Mouse (Mus musculus) lung, embryonic 16.5 days (tissue): ENCODE results near the gene Lmna. TPM values are rescaled to one million over a fixed set of nuclear protein-coding genes. Genes with fewer than 3 reads are reported as not detected.

Source experiments
- ATAC-seq: fragments of 200-750 bp; cut with Nextera tagmentation; 2 replicates; pipeline ENCODE4 v1.8.0; 2017; ENCODE audit warnings: low read depth, mild to moderate bottlenecking, moderate library complexity
- H3K27ac ChIP-seq: fragments of 300-500 bp; sonication (generic); 2 replicates; pipeline ENCODE4 v1.5.1; 2014; ENCODE audit warnings: mild to moderate bottlenecking, control low read depth, low read length
- H3K27me3 ChIP-seq: fragments of 300-500 bp; sonication (generic); 2 replicates; pipeline ENCODE4 v1.6.1; 2014; ENCODE audit warnings: low read depth, low read length, mixed read lengths; ENCODE audit not compliant: control insufficient read depth, insufficient read depth
- H3K36me3 ChIP-seq: fragments of 300-500 bp; sonication (generic); 2 replicates; pipeline ENCODE4 v1.6.1; 2014; ENCODE audit warnings: low read length; ENCODE audit not compliant: control insufficient read depth, insufficient read depth
- H3K4me1 ChIP-seq: fragments of 300-500 bp; sonication (generic); replicated peaks from 2 replicates; pipeline ENCODE4 v1.6.1; 2014; ENCODE audit warnings: low read length, mixed read lengths; ENCODE audit not compliant: control insufficient read depth, insufficient read depth
- H3K4me2 ChIP-seq: fragments of 300-500 bp; sonication (generic); 2 replicates; pipeline ENCODE4 v1.6.1; 2014; ENCODE audit warnings: low read depth, low read length, control low read depth
- H3K4me3 ChIP-seq: fragments of 300-500 bp; sonication (generic); 2 replicates; pipeline ENCODE4 v1.5.1; 2014; ENCODE audit warnings: mild to moderate bottlenecking, low read length, control low read depth
- H3K9ac ChIP-seq: fragments of 300-500 bp; sonication (generic); 2 replicates; pipeline ENCODE4 v1.6.1; 2014; ENCODE audit warnings: low read length, control low read depth
- H3K9me3 ChIP-seq: fragments of 300-500 bp; sonication (generic); 2 replicates; pipeline ENCODE4 v1.6.1; 2016; ENCODE audit warnings: low read length; ENCODE audit not compliant: control insufficient read depth
- WGBS: fragments of 180-500 bp; shearing (Covaris S2); extraction: QIAGEN DNeasy Blood & Tissue Kit; methylation state at CpG from one replicate; pipeline ENCODE4 v1.1.7; 2014; 5-methylcytosine and 5-hydroxymethylcytosine counted together
- polyA plus RNA-seq: library from polyadenylated mRNA; unstranded; fragments of >200 nt; fragmentation: Nextera tagmentation; extraction: Ambion mirVana; gene quantifications from 2 replicates; pipeline ENCODE4 v1.2.1, GENCODE M21; 2015

The Lmna gene
- polyA plus RNA-seq, 1 experiment from 2014 or later: 150 TPM

DNA sequence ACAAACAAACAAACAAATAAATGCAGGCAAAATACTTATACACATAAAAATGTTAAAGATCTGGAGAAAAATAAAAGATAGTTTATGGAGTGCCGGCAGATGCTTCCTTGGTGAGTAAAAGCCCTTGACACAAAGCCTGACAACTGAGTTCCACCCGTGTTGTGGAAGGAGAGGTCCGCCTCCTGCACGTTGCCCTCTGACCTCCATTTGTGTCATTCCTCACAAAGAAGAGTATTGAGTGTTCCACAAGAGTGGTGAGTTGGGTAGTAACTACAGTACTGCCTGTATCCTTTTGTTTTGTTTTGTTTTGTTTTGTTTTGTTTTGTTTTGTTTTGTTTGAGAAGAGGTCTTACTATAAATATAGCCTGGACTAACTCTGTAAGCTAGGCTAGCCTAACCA, 10.2 kb downstream of the Lmna start:
- Histone ChIP-seq H3K4me2 (no peak overlapping the region), H3K9ac (no peak overlapping the region), H3K4me3 (no peak overlapping the region), H3K4me1 (peaks cover 33% of the 10 kb centered on the region), H3K27me3 (no peaks in the 10 kb centered on the region), H3K36me3 (no peaks in the 10 kb centered on the region), H3K27ac (no peak overlapping the region), H3K9me3 (no peaks in the 10 kb centered on the region)
- WGBS: 77% methylated on average over 4 of the region's 4 CpGs
- no peak for ATAC-seq

DNA sequence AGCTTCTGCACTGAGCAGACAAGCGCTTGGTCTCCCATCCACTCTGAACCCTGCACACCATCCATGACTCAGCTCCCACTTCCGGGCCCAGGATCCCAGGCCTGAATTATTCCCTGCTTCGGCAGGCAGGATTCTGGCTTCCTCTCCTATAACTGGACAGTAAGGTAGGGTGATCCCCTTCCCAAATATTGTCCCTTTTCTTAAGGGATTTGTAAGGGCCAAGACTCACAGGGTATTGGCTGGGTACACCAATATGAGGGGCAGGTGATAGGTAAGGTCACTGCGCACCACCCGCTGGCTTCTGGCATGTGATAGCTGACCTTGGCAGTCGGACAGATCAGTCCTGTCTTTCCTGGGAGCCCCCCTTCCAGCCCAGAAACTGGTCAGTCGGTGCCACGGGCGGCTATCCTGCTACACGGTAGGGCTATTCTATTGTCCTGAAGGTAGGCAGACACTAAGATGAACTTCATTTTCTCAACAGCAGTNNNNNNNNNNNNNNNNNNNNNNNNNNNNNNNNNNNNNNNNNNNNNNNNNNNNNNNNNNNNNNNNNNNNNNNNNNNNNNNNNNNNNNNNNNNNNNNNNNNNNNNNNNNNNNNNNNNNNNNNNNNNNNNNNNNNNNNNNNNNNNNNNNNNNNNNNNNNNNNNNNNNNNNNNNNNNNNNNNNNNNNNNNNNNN, 13.9 kb downstream of the Lmna start:
- no peaks in the 10 kb centered on the region for H3K27me3 ChIP-seq
- ATAC-seq: no peak
- peaks cover 24% of the 10 kb centered on the region for H3K4me1 ChIP-seq
- WGBS: 74% methylated on average over 10 of the region's 10 CpGs
- no peak overlapping the region for H3K9ac ChIP-seq
- H3K4me3 ChIP-seq: no peak overlapping the region
- no peaks in the 10 kb centered on the region for H3K9me3 ChIP-seq
- H3K4me2 ChIP-seq: no peak overlapping the region
- H3K36me3 ChIP-seq: no peaks in the 10 kb centered on the region
- no peak overlapping the region for H3K27ac ChIP-seq

DNA sequence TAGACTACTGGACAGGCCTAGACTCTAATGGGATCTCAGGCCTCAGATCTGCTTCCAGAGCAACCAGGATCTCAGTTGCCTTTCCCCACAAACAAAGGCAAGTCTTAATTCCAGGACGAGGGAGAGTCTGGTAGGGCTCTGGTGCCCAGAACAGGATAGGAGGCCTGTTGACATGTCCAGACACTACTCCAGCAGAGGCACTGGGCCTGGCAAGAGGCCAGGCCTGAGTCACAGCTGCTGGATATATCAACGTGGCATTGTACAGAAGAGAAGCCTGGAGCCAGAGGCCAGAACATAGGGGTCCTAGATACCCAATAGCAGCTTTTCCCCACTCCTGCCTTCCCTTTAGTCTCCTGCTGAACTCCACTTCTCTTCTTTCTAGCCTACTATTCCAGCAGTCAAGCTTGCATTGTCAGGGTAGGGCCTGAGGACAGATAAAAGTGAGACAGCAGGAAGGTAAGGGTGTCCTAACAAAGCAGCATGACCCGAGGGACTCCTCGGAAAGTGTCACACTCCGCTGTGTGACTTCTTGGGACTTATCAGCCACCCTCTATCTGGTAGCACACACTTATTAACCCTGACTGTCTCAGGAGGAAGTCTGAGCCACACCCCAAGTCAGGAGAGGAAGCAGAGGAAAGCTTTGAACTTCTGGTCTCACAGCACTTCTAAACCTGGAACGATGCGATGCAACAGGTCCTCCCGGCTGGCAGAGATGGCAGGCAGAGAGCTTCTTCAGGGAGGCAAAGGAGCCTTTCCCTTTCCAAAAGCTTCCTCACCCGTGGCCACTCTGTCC, 14.7 kb downstream of the Lmna start:
- no peaks in the 10 kb centered on the region for H3K36me3 ChIP-seq
- H3K9ac ChIP-seq: no peak overlapping the region
- no peaks in the 10 kb centered on the region for H3K27me3 ChIP-seq
- no peak for ATAC-seq
- 38% methylated on average over 9 of the region's 9 CpGs for WGBS
- no peak overlapping the region for H3K4me2 ChIP-seq
- H3K4me3 ChIP-seq: no peak overlapping the region
- no peaks in the 10 kb centered on the region for H3K9me3 ChIP-seq
- H3K27ac ChIP-seq: peak overlapping the region; percentile 58
- peaks cover 28% of the 10 kb centered on the region for H3K4me1 ChIP-seq

DNA sequence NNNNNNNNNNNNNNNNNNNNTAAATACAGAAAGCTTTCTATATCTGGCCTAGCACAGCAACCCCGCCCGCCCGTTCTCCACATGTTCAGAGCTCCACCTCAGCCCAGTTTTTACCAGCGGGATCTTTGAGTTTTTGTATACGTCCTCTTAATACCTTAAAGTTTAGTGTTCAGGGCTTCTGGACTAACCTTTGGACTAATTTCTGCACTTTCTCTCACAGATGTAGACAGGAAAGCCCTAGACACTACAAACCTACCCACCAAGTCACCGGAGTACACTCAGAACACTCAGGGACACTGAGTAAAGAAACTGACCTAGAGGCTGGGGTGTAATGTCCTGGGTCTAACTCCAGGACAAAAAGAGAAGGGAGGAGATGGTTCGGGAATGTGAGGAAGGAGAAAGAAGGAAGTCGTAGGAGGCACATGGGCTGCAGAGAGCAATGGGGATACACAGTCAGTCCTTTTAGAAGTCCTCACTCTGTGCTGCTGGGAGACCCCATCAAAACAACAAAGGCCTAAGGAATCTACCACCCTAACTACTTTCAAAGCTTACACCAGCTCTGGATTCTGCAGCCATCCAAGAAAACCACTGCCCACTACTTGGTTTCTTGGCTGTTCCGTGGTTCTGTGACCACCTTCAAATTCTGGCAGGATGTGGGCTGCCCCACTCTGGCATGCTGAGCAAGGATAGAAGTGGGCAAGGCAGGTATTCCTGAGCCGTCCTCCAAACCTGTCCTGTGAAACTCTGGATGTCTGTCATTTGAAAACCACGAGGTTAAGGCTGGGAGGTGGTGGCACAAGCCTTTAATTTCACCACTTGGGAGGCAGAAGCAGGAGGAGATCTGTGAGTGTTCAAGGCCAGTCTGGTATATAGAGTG, 15.8 kb downstream of the Lmna start:
- Histone ChIP-seq H3K4me1 (peaks cover 30% of the 10 kb centered on the region), H3K4me2 (peak overlapping the region; percentile 80; the same call in 1 of the 2 replicates), H3K9ac (peak overlapping the region; percentile 75; the same call in 1 of the 2 replicates), H3K9me3 (no peaks in the 10 kb centered on the region), H3K4me3 (no peak overlapping the region), H3K27ac (peak overlapping the region; percentile 92), H3K36me3 (no peaks in the 10 kb centered on the region), H3K27me3 (no peaks in the 10 kb centered on the region)
- WGBS: 67% methylated on average over 11 of the region's 11 CpGs
- no peak for ATAC-seq

DNA sequence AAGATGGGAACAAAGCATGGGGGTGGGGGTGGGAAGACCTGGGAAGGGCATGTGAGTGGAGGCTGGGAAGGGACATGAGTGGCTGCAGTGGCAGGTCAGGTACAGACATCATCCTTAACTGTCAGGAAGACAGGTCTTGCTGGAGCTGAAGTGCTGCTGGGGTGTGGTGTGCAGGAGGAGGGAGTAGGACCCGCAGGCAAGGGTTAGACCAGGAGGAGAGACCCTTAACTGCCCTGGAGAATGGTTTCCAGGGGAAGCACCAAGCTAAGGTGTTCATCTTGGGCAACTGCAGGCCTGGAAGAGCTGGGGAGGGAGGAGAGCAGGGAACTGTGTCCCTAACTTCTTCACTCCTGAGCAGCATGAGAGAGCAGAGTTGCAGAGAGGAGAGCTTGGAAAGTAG, 22.4 kb downstream of the Lmna start:
- Histone ChIP-seq H3K36me3 (peaks cover 22% of the 10 kb centered on the region), H3K4me1 (peaks cover 16% of the 10 kb centered on the region), H3K4me2 (no peak overlapping the region), H3K27ac (no peak overlapping the region), H3K4me3 (no peak overlapping the region), H3K9ac (no peak overlapping the region), H3K27me3 (peaks cover 19% of the 10 kb centered on the region; the same call in 1 of the 2 replicates), H3K9me3 (no peaks in the 10 kb centered on the region)
- 53% methylated on average over 1 of the region's 1 CpGs for WGBS
- ATAC-seq: no peak

DNA sequence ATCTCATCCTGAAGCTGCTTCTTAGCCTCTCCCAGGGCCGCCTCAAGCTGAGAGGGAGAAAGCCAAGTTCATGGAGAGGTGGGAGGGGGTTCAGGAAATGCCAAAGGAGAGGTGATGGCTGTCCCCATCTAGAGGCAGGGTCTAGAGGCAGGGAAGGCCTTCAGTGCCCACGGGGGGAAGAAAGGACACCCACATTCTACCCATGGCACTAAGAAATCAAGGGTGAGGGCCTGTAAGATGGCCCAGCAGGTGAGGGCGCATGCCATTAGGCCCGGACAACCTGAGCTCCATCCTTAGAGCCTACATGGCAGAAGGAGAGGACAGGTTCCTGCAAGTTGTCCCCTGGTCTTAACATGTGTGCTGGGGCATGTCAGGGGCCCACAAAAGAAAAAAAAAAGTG, 22.9 kb downstream of the Lmna start:
- ATAC-seq: no peak
- no peak overlapping the region for H3K4me2 ChIP-seq
- no peak overlapping the region for H3K9ac ChIP-seq
- no peak overlapping the region for H3K27ac ChIP-seq
- H3K9me3 ChIP-seq: no peaks in the 10 kb centered on the region
- peaks cover 22% of the 10 kb centered on the region for H3K36me3 ChIP-seq
- peaks cover 13% of the 10 kb centered on the region for H3K4me1 ChIP-seq
- 75% methylated on average over 4 of the region's 4 CpGs for WGBS
- no peak overlapping the region for H3K4me3 ChIP-seq
- peaks cover 19% of the 10 kb centered on the region; the same call in 1 of the 2 replicates for H3K27me3 ChIP-seq

DNA sequence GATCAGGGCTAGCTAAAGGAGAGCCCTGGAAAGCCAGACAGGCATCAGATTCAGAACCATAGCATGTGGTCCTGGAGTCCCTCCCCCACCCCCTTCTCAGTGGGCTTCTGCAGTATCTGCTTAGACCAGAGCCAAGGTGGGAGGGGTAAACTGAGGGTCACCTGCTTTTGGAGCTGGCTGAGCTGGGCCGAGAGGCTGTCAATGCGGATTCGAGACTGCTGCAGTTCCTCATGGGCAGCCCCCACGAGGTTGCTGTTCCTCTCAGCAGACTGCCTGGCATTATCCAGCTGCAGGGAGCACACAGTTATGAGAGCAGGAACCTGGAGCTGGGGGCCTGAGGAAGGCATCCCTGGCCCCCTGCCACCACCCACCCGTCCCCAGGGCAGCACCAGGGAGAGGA, 23.7 kb downstream of the Lmna start:
- H3K36me3 ChIP-seq: peaks cover 22% of the 10 kb centered on the region
- H3K27ac ChIP-seq: no peak overlapping the region
- ATAC-seq: no peak
- H3K9me3 ChIP-seq: no peaks in the 10 kb centered on the region
- H3K9ac ChIP-seq: no peak overlapping the region
- no peak overlapping the region for H3K4me2 ChIP-seq
- H3K4me3 ChIP-seq: no peak overlapping the region
- WGBS: 76% methylated on average over 5 of the region's 5 CpGs
- H3K27me3 ChIP-seq: peaks cover 19% of the 10 kb centered on the region; the same call in 1 of the 2 replicates
- H3K4me1 ChIP-seq: peaks cover 13% of the 10 kb centered on the region

DNA sequence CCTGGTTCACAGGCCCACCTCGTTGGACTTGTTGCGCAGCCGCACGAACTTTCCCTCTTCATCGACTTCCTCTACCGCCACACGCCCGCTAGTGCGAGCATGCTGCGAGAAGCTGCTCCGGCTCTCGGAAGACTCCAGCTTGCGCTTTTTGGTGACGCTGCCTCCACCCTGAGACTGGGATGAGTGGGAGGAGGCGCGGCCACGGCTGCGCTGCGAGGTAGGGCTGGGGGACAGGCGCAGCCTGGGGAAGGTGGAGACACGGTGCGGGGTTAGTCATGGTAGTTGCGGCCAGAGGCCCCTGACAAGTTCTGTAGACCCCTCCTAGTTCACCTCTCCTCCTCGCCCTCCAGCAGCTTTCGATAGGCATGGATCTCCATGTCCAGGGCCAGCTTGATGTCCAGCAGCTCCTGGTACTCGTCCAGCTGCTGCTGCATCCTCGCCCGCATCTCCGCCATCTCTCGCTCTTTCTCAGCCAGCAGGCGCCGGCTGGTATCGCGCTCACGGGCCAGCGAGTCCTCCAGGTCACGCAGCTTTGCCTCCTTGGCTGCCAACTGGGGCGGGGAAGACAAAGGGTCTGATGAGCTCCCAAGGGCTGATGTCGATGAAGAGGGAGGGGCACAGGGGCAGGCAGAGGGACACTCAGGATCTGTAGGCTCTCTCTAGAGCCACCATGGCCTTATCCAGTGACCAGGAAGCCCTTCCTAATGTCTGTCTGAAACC, 25.0 kb downstream of the Lmna start:
- peak overlapping the region; percentile 22; the same call in 1 of the 2 replicates for H3K4me2 ChIP-seq
- H3K9ac ChIP-seq: no peak overlapping the region
- H3K9me3 ChIP-seq: no peaks in the 10 kb centered on the region

More for the DNA sequence above, 25.0 kb downstream of the Lmna start:
- Histone ChIP-seq H3K36me3 (peaks cover 22% of the 10 kb centered on the region), H3K4me3 (no peak overlapping the region), H3K4me1 (peaks cover 5% of the 10 kb centered on the region; the same call in 1 of the 2 replicates), H3K27ac (no peak overlapping the region), H3K27me3 (peaks cover 19% of the 10 kb centered on the region; the same call in 1 of the 2 replicates)
- no peak for ATAC-seq
- WGBS: 20% methylated on average over 37 of the region's 39 CpGs
